Mouse (Mus musculus): Measurements from ENCODE around the gene Ifit2. TPM values are rescaled to one million over a fixed set of nuclear protein-coding genes. Genes with fewer than 3 reads are reported as not detected.

Gene Ifit2
- 9.0 and 10.5 TPM in 2 replicates for polyA plus RNA-seq (2015; fragmentation: Nextera tagmentation; extraction: Ambion mirVana)

DNA sequence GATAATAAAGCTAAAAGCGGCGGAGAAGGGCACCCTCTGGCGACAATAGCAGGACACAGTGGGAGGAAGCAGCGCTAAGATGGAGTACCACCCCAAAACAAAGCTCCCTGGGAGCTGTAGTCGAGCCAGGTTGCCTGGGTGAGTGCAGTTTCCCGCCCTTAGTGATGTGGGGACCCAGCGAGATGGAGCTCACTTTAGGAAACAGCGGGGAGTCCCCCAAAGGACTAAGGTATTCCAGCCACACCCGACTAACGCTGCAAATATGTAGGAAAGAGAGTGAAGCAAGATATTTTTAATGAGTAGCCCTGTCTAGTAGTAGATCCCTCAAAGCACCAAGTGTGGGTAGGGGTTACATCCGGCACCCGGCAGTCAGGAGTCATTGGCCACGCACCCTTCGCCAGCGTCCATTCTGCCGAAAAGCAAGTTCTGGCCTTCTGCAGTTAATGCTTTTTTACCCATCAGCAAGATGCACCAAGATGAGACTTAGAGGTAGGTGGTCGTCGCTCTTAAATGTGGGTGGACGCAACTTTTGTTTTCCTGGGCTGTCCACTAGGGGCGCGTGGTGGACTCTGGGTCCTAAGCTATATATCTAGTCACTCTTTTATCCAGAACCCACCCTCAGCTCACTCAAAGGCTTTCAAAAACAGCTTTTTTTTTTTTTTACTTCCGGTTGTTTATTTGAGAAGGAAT is at the start of gene Ifit2:
TSS of gene Ifit2 (plus strand) at position 161 of the 690 bp plus-strand sequence.
- peak within 1 kb of the TSS; percentile 55 for H3K9ac ChIP-seq (replicated peaks; ENCODE audit: low read depth, low read length)
- H3K9me3 ChIP-seq (ENCODE audit: control insufficient read depth, low read length): no peaks in the 10 kb centered on the region
- peaks cover 8% of the 10 kb centered on the region; the same call in 1 of the 2 replicates for H3K4me1 ChIP-seq (replicated peaks; ENCODE audit: control insufficient read depth, insufficient read depth, low read length)
- H3K4me2 ChIP-seq (ENCODE audit: low read length): peak within 1 kb of the TSS; percentile 77
- no peaks in the 10 kb centered on the region for H3K36me3 ChIP-seq (ENCODE audit: control insufficient read depth, insufficient read depth)
- WGBS: under 1% methylated on average over 22 of the region's 22 CpGs
- H3K27me3 ChIP-seq (replicated peaks; ENCODE audit: control insufficient read depth, insufficient read depth, low read length): no peaks in the 10 kb centered on the region
- peak within 1 kb of the TSS; percentile 74 for H3K27ac ChIP-seq (ENCODE audit: low read length)
- peak; percentile 99 for ATAC-seq
- H3K4me3 ChIP-seq (replicated peaks; ENCODE audit: low read length): peak within 1 kb of the TSS; percentile 65

DNA sequence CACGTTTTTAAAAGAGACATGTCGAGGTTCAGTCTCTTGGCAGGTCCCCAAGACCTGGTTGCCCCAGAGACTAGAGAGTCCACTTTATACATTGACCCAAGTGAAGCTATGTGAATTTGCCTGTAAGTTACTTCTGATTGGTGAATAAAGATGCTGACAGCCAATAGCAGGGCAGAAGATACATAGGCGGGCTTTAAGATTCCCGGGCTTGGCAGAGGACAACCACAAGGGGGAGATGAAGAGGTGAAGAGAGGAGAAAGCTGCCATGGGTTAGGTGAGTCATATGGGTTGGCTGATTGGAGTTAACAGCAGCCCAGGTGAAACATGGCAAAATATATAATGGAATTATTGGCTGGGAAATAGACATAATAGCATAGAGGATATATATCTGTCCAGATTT is 49.7 kb upstream of the Ifit2 start:
- Histone ChIP-seq H3K27me3 (replicated peaks; ENCODE audit: control insufficient read depth, insufficient read depth, low read length) (no peaks in the 10 kb centered on the region), H3K27ac (ENCODE audit: low read length) (no peak overlapping the region), H3K9me3 (ENCODE audit: control insufficient read depth, low read length) (no peaks in the 10 kb centered on the region), H3K4me2 (ENCODE audit: low read length) (no peak overlapping the region), H3K36me3 (ENCODE audit: control insufficient read depth, insufficient read depth) (no peaks in the 10 kb centered on the region; the same call in 1 of the 2 replicates), H3K9ac (replicated peaks; ENCODE audit: low read depth, low read length) (no peak overlapping the region), H3K4me1 (replicated peaks; ENCODE audit: control insufficient read depth, insufficient read depth, low read length) (no peaks in the 10 kb centered on the region), H3K4me3 (replicated peaks; ENCODE audit: low read length) (no peak overlapping the region)
- 54% methylated on average over 4 of the region's 4 CpGs for WGBS
- 0 out of 2 replicates have a peak, but pooled peaks have one; percentile 50 for ATAC-seq

GRCm38 (mm10) chr19:34505161-34505721 is 45.3 kb upstream of the Ifit2 start:
- H3K4me2 ChIP-seq (ENCODE audit: low read length): no peak overlapping the region
- H3K9ac ChIP-seq (replicated peaks; ENCODE audit: low read depth, low read length): no peak overlapping the region
- no peak for ATAC-seq
- H3K36me3 ChIP-seq (ENCODE audit: control insufficient read depth, insufficient read depth): peaks cover 2% of the 10 kb centered on the region
- H3K4me1 ChIP-seq (replicated peaks; ENCODE audit: control insufficient read depth, insufficient read depth, low read length): no peaks in the 10 kb centered on the region
- H3K9me3 ChIP-seq (ENCODE audit: control insufficient read depth, low read length): no peaks in the 10 kb centered on the region
- WGBS: 88% methylated on average over 12 of the region's 12 CpGs
- H3K27ac ChIP-seq (ENCODE audit: low read length): no peak overlapping the region
- H3K27me3 ChIP-seq (replicated peaks; ENCODE audit: control insufficient read depth, insufficient read depth, low read length): no peaks in the 10 kb centered on the region
- no peak overlapping the region for H3K4me3 ChIP-seq (replicated peaks; ENCODE audit: low read length)

DNA sequence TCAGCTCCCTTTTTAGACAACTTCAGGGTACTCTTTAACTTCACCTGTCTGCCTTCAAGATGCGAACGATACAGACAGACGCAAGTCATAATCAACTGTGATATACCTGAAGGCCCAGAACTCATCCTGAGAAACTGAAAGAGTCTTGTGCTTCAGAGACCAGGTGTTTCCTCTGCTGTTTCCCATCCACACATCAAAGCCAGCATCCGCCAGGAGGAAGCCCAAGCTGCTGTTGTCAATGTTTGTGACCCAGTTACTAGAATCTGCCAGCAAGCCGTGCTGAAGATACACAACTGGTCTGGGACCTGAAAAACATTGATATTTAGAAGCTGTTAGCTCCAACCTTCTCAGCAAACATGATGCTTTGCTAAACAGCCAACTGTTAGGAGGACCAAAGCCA is 39.8 kb upstream of the Ifit2 start:
- 91% methylated on average over 5 of the region's 5 CpGs for WGBS
- peaks cover 2% of the 10 kb centered on the region for H3K36me3 ChIP-seq (ENCODE audit: control insufficient read depth, insufficient read depth)
- no peaks in the 10 kb centered on the region for H3K9me3 ChIP-seq (ENCODE audit: control insufficient read depth, low read length)
- H3K4me3 ChIP-seq (replicated peaks; ENCODE audit: low read length): no peak overlapping the region
- no peak overlapping the region for H3K9ac ChIP-seq (replicated peaks; ENCODE audit: low read depth, low read length)
- no peaks in the 10 kb centered on the region for H3K27me3 ChIP-seq (replicated peaks; ENCODE audit: control insufficient read depth, insufficient read depth, low read length)
- no peak overlapping the region for H3K4me2 ChIP-seq (ENCODE audit: low read length)
- H3K27ac ChIP-seq (ENCODE audit: low read length): no peak overlapping the region
- ATAC-seq: no peak
- no peaks in the 10 kb centered on the region for H3K4me1 ChIP-seq (replicated peaks; ENCODE audit: control insufficient read depth, insufficient read depth, low read length)

DNA sequence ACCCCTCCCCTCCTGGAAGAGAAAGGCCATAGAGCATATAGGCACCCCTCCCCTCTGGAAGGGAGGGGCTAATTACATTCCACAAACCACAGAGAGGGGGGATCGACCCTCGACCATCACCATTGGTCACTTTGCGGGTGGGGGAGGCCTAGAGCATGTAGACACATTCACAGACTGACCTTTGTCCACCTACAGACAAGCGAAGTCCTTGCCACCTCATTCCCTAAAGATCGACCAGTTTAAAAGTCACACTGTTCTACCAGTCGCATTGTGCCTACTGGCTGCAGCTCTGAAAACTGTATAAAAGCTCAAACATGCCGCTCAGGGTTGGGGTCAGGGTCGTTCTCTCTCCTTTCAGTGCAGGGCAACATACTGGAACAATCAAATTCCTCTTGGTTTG is 39.0 kb upstream of the Ifit2 start:
- 71% methylated on average over 8 of the region's 8 CpGs for WGBS
- ATAC-seq: no peak

DNA sequence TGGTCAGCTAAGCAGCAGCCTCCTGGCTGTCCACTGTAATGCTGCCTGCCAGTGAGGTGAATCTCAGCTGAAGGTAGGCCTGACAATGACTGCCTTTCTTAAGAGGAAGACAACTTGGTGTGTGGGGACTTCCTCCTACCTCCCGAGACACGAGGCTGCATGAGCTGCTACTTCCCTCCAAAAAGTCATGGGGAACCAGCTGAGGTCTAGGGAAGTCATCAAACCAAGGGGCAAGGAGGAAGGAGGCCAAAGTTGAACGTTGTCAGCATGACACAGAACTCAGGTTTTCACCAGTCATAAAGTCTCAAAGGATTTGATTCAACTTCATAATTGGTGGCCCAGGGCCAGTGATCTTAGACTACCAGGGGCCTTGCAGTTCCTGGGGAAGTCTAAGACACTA is 34.8 kb upstream of the Ifit2 start:
- no peak overlapping the region for H3K4me3 ChIP-seq (replicated peaks; ENCODE audit: low read length)
- no peaks in the 10 kb centered on the region for H3K27me3 ChIP-seq (replicated peaks; ENCODE audit: control insufficient read depth, insufficient read depth, low read length)
- no peak overlapping the region for H3K9ac ChIP-seq (replicated peaks; ENCODE audit: low read depth, low read length)
- WGBS: 80% methylated on average over 3 of the region's 3 CpGs
- no peak overlapping the region for H3K4me2 ChIP-seq (ENCODE audit: low read length)
- H3K9me3 ChIP-seq (ENCODE audit: control insufficient read depth, low read length): no peaks in the 10 kb centered on the region
- H3K27ac ChIP-seq (ENCODE audit: low read length): no peak overlapping the region
- ATAC-seq: no peak
- H3K36me3 ChIP-seq (ENCODE audit: control insufficient read depth, insufficient read depth): no peaks in the 10 kb centered on the region
- H3K4me1 ChIP-seq (replicated peaks; ENCODE audit: control insufficient read depth, insufficient read depth, low read length): no peaks in the 10 kb centered on the region

More for the DNA sequence above, 39.0 kb upstream of the Ifit2 start:
- Histone ChIP-seq H3K9me3 (ENCODE audit: control insufficient read depth, low read length) (no peaks in the 10 kb centered on the region), H3K27me3 (replicated peaks; ENCODE audit: control insufficient read depth, insufficient read depth, low read length) (no peaks in the 10 kb centered on the region), H3K27ac (ENCODE audit: low read length) (no peak overlapping the region), H3K4me3 (replicated peaks; ENCODE audit: low read length) (no peak overlapping the region), H3K4me2 (ENCODE audit: low read length) (no peak overlapping the region), H3K9ac (replicated peaks; ENCODE audit: low read depth, low read length) (no peak overlapping the region), H3K4me1 (replicated peaks; ENCODE audit: control insufficient read depth, insufficient read depth, low read length) (no peaks in the 10 kb centered on the region), H3K36me3 (ENCODE audit: control insufficient read depth, insufficient read depth) (peaks cover 2% of the 10 kb centered on the region; the same call in 1 of the 2 replicates)

DNA sequence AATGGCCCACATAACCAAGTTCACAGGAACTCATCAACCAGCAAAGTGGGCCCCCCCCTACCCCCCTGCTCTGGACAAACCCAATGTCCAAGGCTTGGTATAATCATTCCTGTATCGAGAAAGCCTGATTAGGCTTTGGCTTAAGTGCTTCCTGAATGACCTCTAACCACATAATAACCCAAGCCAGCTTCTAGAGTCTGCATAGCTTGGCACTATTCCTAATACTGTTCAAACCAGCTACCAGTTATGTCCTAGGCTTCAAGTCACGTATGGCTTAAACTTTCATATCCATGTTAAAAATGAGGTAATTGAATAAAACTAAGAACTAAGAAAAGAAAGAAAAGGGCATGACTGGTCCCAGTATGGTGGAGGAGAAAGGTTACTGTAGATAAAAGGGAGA is 34.1 kb upstream of the Ifit2 start:
- Histone ChIP-seq H3K9me3 (ENCODE audit: control insufficient read depth, low read length) (no peaks in the 10 kb centered on the region), H3K9ac (replicated peaks; ENCODE audit: low read depth, low read length) (no peak overlapping the region), H3K27ac (ENCODE audit: low read length) (no peak overlapping the region), H3K4me1 (replicated peaks; ENCODE audit: control insufficient read depth, insufficient read depth, low read length) (no peaks in the 10 kb centered on the region), H3K36me3 (ENCODE audit: control insufficient read depth, insufficient read depth) (no peaks in the 10 kb centered on the region), H3K4me2 (ENCODE audit: low read length) (no peak overlapping the region), H3K27me3 (replicated peaks; ENCODE audit: control insufficient read depth, insufficient read depth, low read length) (no peaks in the 10 kb centered on the region), H3K4me3 (replicated peaks; ENCODE audit: low read length) (no peak overlapping the region)
- 84% methylated on average over 2 of the region's 2 CpGs for WGBS
- no peak for ATAC-seq

GRCm38 (mm10) chr19:34517197-34517596 is 33.3 kb upstream of the Ifit2 start:
- Histone ChIP-seq H3K4me2 (ENCODE audit: low read length) (no peak overlapping the region), H3K9me3 (ENCODE audit: control insufficient read depth, low read length) (no peaks in the 10 kb centered on the region), H3K36me3 (ENCODE audit: control insufficient read depth, insufficient read depth) (no peaks in the 10 kb centered on the region), H3K9ac (replicated peaks; ENCODE audit: low read depth, low read length) (no peak overlapping the region), H3K4me3 (replicated peaks; ENCODE audit: low read length) (no peak overlapping the region), H3K27me3 (replicated peaks; ENCODE audit: control insufficient read depth, insufficient read depth, low read length) (no peaks in the 10 kb centered on the region), H3K4me1 (replicated peaks; ENCODE audit: control insufficient read depth, insufficient read depth, low read length) (no peaks in the 10 kb centered on the region), H3K27ac (ENCODE audit: low read length) (no peak overlapping the region)
- 93% methylated on average over 3 of the region's 3 CpGs for WGBS
- ATAC-seq: no peak

DNA sequence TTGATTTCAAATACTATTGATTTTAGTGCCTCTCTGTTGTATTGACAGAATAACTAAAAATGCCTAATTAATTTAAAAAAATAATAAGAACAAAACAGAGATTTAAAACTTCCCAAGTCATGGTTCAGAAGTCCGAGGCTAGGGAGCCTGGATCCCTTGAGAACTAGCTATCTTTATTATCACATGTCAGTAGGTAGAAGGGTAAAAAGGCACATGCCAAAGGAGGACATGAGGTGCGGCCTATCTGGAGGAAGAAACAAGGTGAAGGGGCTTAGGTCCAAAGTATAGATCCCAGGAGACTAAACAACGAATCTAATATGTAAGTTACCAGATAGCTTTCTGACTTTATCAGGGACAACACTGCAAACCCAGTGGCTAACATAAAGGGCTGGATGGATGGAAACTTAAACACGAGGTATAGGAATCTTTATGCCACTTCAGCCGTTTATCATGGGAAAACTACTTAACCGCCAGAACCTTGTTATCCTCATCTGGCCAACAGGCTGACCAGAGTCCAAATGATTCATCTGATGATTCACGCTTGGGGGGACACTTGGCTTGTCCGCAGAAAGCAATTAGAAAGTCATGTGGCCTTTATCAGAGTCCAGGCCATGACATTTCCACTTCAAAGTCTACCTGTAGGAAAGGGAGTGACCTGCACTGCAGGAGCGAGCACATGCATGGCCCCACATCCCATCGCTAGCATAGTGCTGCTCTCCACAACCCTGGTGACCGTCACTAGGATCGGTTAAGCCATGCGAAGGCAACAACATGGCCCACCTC is 32.5 kb upstream of the Ifit2 start:
- Histone ChIP-seq H3K4me2 (ENCODE audit: low read length) (no peak overlapping the region), H3K27ac (ENCODE audit: low read length) (no peak overlapping the region)

More for the DNA sequence above, 32.5 kb upstream of the Ifit2 start:
- H3K4me1 ChIP-seq (replicated peaks; ENCODE audit: control insufficient read depth, insufficient read depth, low read length): no peaks in the 10 kb centered on the region
- no peak for ATAC-seq
- no peak overlapping the region for H3K4me3 ChIP-seq (replicated peaks; ENCODE audit: low read length)
- H3K36me3 ChIP-seq (ENCODE audit: control insufficient read depth, insufficient read depth): no peaks in the 10 kb centered on the region
- H3K9ac ChIP-seq (replicated peaks; ENCODE audit: low read depth, low read length): no peak overlapping the region
- H3K27me3 ChIP-seq (replicated peaks; ENCODE audit: control insufficient read depth, insufficient read depth, low read length): no peaks in the 10 kb centered on the region
- H3K9me3 ChIP-seq (ENCODE audit: control insufficient read depth, low read length): no peaks in the 10 kb centered on the region
- WGBS: 95% methylated on average over 13 of the region's 13 CpGs

Data from forebrain, embryonic 16.5 days (tissue).